Mouse (Mus musculus) C2C12 (cell line): ENCODE measurements at regions not wholly inside any gene's neighbourhood (a gene's known extent, or its start where the extent isn't known, plus 50 kb on each side); places are given as distances from the start of the nearest gene placed in this dataset.

Experiments used
- CTCF ChIP-seq: IDR thresholded peaks from one replicate; pipeline ENCODE4 v1.5.1; 2011; ENCODE audit not compliant: control insufficient read depth, insufficient read depth, insufficient read length
- MYOG ChIP-seq: IDR thresholded peaks from one replicate; pipeline ENCODE4 v1.6.1; 2011; ENCODE audit not compliant: control insufficient read depth, insufficient read length; ENCODE audit errors: extremely low read depth

DNA sequence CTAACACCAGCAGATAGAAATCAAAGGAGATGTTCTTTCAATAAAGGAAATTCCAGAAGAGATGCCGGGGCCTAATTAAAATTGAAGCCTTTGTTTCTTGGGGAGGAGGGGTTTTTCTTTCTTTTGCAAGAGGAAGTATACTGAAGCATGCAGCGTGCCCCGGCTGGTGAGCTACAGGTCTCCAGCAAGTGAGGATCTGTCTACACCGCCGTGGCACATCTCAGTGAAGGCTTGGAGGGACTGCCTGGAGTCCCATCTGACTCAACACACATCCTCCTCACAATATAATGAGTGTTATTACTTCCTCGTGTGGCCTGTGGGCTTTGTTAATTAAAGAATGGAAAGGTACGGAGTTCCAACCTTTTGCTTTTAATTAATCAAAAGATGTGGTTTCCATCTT lies 126.7 kb downstream of the Wif1 start:
- TF ChIP-seq CTCF (no peak), MYOG (no peak)
